Mouse (Mus musculus): ENCODE measurements around the gene Vhl. TPM values are rescaled to one million over a fixed set of nuclear protein-coding genes. Genes with fewer than 3 reads are reported as not detected.
"Not testable (repeated sequence)": the region's sequence is repeated elsewhere in the genome, so short reads cannot be mapped to it uniquely, and the experiment has no call there.

The Vhl gene
- total RNA-seq, 2 experiments from 2014 or later = 20.9 to 21.4 TPM

GRCm38 (mm10) chr6:113660492-113661352 lies 37.0 kb downstream of the Vhl start:
- DNase-seq (ENCODE audit: low spot score in 2 of 2) = no peak

- DNase-seq (ENCODE audit: low spot score in 2 of 2) = peak; percentile 58 to 71
Measured at GRCm38 (mm10) chr6:113661353-113662241, 37.8 kb downstream of the Vhl start.

- no peak for DNase-seq (ENCODE audit: low spot score in 2 of 2)
Measured at GRCm38 (mm10) chr6:113662964-113663700, 39.4 kb downstream of the Vhl start.

GRCm38 (mm10) chr6:113664305-113664704 lies 40.5 kb downstream of the Vhl start:
- no peak for DNase-seq (ENCODE audit: low spot score in 2 of 2)

DNA sequence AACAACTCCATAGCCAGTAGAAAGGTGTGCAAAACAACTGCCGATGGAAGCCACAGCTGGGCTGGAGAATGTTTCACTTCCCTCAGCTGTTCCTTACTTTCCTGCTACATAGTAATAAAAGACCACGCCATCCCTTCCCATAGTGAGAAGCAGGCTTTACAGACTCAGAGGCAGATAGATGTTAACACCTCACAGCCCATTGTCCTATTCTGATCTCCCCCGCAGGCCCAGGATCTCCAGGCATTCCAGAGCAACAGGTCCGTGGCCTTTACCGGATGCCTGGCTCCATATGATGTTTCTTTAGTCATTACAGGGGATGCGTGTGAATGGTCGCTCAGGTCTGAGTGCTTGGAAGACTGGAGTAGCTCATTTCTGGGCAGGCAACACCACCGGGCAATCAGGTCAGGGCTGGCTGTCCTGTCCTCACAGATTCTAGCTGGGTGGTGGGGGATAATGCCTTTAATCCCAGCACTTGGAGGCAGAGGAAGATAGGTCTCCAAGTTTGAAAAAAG lies 43.9 kb downstream of the Vhl start:
- DNase-seq (ENCODE audit: low spot score in 2 of 2) = no peak

DNA sequence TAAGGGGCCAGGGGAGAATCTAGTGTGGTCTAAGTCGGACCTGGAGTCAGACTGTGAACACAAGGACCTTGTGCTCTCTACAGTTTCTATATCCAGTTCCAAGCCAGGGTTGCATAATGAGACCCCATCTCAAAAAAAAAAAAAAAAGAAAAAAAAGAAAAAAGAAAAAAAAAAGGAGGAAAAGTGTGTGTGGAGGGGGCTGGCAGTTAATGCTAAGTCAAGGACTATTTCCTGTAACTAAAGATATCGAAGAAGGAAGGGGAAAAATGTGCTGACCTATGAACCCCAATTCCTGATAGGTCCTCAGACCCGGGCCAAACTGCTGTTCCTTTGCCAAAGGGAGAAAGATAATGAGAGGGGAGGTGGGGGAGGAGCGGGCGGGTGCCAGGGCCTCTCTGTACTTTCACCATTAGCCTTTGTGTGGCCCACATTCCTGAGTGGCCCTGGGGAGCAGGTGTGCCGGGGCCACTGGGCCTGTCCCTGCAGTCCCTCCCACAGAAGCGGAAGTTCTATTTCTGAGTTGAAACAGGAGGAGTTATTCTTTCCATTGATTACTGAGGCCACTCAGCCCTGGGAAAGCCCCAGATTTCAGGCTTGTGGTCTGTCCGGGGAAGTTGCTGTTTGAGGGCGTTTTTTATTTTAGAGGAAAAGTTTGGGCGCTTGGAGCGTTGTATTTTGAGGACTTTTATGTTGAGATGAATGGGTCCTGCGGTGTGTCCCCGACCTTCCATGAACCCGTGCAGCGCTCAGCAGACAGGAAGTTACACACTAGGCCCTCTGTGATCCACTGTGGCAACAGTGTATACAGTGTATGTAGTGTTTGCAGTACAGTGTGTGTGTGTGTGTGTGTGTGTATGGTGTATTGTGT lies 44.8 kb downstream of the Vhl start:
- DNase-seq (ENCODE audit: low spot score in 2 of 2) = no peak

- DNase-seq (ENCODE audit: low spot score in 2 of 2) = no peak
Measured at GRCm38 (mm10) chr6:113669821-113670220, 46.1 kb downstream of the Vhl start.

GRCm38 (mm10) chr6:113672029-113672428 lies 48.3 kb downstream of the Vhl start:
- not testable (repeated sequence) for DNase-seq (ENCODE audit: low spot score in 2 of 2)

- no peak for DNase-seq (ENCODE audit: low spot score in 2 of 2)
Measured at GRCm38 (mm10) chr6:113672989-113673388, 49.2 kb downstream of the Vhl start.

DNA sequence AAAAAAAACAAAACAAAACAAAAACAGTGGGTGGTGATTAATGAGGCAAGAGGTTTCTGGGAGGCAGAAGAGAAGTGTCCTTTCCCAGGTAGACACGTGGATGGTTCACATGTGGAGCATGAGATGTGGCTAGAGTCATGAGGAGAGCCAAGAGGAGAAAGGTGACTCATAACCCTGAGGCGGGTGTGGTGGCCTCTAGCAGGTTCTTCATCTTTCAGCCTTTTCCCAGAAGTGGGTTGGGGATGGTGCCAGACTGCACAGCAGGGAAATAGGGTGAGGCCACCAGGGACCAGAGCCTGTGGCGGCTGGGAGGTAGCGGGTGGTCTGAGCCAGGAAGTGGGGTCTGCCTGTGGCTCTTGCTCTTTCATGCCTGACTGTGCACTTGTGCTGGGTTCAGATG lies 51.5 kb downstream of the Vhl start:
- DNase-seq (ENCODE audit: low spot score in 2 of 2) = no peak

- DNase-seq (ENCODE audit: low spot score in 2 of 2) = no peak
Measured at GRCm38 (mm10) chr6:113675991-113676390, 52.2 kb downstream of the Vhl start.

GRCm38 (mm10) chr6:113677070-113677734 lies 53.4 kb downstream of the Vhl start:
- no peak for DNase-seq (ENCODE audit: low spot score in 2 of 2)

DNA sequence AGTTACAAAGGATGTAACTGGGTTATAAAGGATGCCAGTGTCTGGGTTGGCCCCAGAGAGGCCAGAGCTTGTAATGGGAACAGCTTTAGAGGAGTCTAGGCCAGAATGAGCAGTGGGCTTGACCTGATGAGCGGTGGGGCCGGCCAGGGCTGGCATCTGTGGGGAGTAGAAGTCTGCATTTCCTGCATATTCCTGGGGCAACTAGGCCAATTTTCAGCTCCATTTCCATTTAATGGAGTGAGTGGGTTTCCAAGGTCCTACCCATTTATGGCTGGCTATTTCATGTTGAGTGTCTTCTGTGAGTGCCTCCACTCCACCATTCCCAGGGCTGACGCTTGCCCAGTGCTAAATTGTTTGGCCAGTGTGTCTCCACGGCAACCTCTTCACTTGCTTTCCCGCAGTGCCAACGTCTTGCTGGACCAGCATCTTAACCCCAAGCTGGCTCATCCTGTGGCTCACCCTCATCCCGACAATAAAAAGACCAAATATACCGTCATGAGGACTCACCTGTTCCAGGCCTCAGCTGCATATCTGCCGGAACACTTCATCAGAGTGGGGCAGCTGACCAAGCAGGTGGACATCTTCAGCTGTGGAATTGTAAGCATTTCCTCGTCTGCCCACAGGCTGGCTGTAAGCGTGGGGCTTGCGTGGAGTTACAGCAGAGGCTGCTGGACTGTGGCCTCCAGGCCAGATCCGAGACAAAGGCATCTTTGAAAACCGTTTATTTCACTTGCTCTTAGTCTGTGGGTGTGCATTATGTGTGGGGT lies 54.7 kb downstream of the Vhl start:
- no peak for DNase-seq (ENCODE audit: low spot score in 2 of 2)

DNA sequence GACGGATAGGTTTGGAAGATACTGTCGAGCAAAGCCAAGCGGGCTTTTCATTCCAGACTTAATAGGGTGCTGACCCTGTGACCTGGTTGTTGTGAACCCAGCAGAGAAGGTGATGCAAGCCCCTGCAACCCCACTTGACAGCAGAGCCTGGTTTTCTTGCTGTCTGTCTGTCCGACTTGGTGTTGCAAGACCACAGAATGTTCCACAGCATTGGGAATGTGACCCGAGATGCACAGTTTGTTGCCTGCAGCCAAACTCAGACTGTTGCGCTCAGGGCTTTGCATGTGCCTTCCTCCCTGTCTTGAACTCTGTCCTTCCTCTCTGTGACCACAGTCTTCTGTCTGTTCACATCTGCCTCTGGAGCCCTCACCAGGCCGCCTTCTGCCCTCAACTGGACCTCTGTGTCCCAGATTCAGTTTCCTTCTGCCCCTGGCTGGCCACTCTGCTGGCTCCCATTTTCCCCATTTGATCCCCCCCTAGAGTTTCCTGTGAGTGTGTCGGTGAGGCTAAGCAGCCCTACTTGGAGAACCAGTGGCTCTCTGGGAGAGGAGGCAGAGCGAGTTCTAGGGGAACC lies 56.3 kb downstream of the Vhl start:
- DNase-seq (ENCODE audit: low spot score in 2 of 2) = no peak
